ENCODE assay signal across 23 mouse cellular contexts in the genomic region with DNA sequence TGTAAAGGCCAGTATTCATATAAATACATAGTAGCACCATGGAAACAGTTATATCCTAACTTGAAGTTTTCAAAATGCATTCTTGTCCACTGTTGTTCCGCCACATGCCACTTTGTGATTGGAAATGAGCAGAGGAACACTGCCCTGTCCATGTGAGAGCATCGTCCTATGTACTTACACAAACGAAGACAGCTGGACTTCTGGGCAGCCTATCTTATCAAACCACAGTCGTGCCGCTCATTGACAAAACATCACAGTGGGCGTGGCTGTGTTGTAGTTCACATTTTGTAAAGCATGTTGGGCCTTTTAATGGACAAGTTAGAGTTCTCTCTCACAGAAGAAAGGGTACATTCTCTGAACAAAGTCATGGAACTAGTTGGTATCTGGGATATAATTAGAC. TPM values are rescaled to one million over a fixed set of nuclear protein-coding genes. Genes with fewer than 3 reads are reported as not detected.
DNase-seq lines count a peak whose midpoint lies in the region; ATAC-seq lines count a peak whose summit lies in the region.
"Had no signal": no experiment of that assay in that cellular context is flagged by ENCODE, and none has a peak within 500 bp of the region (broad histone marks: within the 10 kb centered on the region; RNA-seq: fewer than 3 reads in every experiment).

No protein-coding gene starts in this region.

- H3K4me3 ChIP-seq in heart, embryonic 10.5 days = no peak overlapping the region
- no peak overlapping the region for H3K4me3 ChIP-seq in liver, embryonic 13.5 days (replicated peaks)
- H3K4me3 ChIP-seq: embryonic facial prominence, embryonic 13.5 days; forebrain, embryonic 13.5 days; heart, embryonic 15.5 days had no signal

- no peak overlapping the region for H3K9ac ChIP-seq in liver, embryonic 13.5 days
- H3K9ac ChIP-seq: embryonic facial prominence, embryonic 13.5 days; forebrain, embryonic 13.5 days; forebrain, postnatal 0 days; heart, embryonic 15.5 days; hindbrain, embryonic 14.5 days had no signal

- no peaks in the 10 kb centered on the region for H3K9me3 ChIP-seq in heart, embryonic 10.5 days
- no peaks in the 10 kb centered on the region for H3K9me3 ChIP-seq in liver, embryonic 13.5 days (replicated peaks)
- H3K9me3 ChIP-seq: embryonic facial prominence, embryonic 13.5 days; forebrain, embryonic 13.5 days; heart, embryonic 15.5 days had no signal

- H3K27me3 ChIP-seq in heart, embryonic 10.5 days (ENCODE audit: insufficient read depth, poor library complexity, severe bottlenecking) = peaks cover 5% of the 10 kb centered on the region
- no peaks in the 10 kb centered on the region for H3K27me3 ChIP-seq in liver, embryonic 13.5 days
- H3K27me3 ChIP-seq: CH12.LX; embryonic facial prominence, embryonic 13.5 days; forebrain, embryonic 13.5 days; heart, embryonic 15.5 days had no signal

- H3K4me2 ChIP-seq in liver, embryonic 13.5 days = peak overlapping the region; percentile 9
- H3K4me2 ChIP-seq: embryonic facial prominence, embryonic 13.5 days; forebrain, embryonic 13.5 days; heart, embryonic 11.5 days; heart, embryonic 15.5 days; hindbrain, embryonic 14.5 days had no signal

- H3K4me1 ChIP-seq in heart, embryonic 10.5 days = peaks cover 10% of the 10 kb centered on the region
- peaks cover 47% of the 10 kb centered on the region for H3K4me1 ChIP-seq in liver, embryonic 13.5 days (replicated peaks)

- DNase-seq in heart, adult 11 months = peak; percentile 66
- no peak for DNase-seq in heart, embryonic 10.5 days (ENCODE audit: low spot score)
- DNase-seq in c-Kit-positive CD71-positive TER-119-positive erythroid progenitor cells, embryonic 14.5 days (ENCODE audit: low spot score) = peak; percentile 57
- peak; percentile 47 for DNase-seq in liver, embryonic 13.5 days
- DNase-seq in layer of hippocampus, postnatal 25 days (ENCODE audit: extremely low spot score in 1 of 2, low spot score in 1 of 2) = no peak
- DNase-seq in cerebellum, adult 11-12 months = no peak
- DNase-seq in layer of hippocampus, adult 11-12 months (ENCODE audit: low spot score) = no peak
- DNase-seq: adrenal gland, adult 2 months; adrenal gland, postnatal 25 days; cerebellum, adult 11 months; cerebellum, adult 9-10 months; cerebellum, postnatal 36 days; forebrain, postnatal 0 days; gastrocnemius, postnatal 25 days; heart, adult 18-20 months; heart, postnatal 14 days had no signal

- WGBS in heart, embryonic 10.5 days = 49% methylated on average over 6 of the region's 6 CpGs
- WGBS in liver, embryonic 13.5 days (ENCODE audit: insufficient replicate concordance) = 20% methylated on average over 6 of the region's 6 CpGs

- ATAC-seq in liver, embryonic 13.5 days (ENCODE audit: low read depth) = peak; percentile 68
- peak; percentile 74 for ATAC-seq in megakaryocyte-erythroid progenitor cell, adult 5-6 weeks (replicated peaks; ENCODE audit: low FRiP score, low TSS enrichment, poor library complexity, severe bottlenecking)
- ATAC-seq: forebrain, embryonic 13.5 days; forebrain, postnatal 0 days had no signal

- no peak overlapping the region for H3K27ac ChIP-seq in heart, embryonic 10.5 days
- H3K27ac ChIP-seq in liver, embryonic 13.5 days = peak overlapping the region; percentile 71
- H3K27ac ChIP-seq: embryonic facial prominence, embryonic 13.5 days; forebrain, embryonic 13.5 days; heart, embryonic 15.5 days; hindbrain, embryonic 14.5 days had no signal

- H3K36me3 ChIP-seq in heart, embryonic 10.5 days = no peaks in the 10 kb centered on the region
- H3K36me3 ChIP-seq in liver, embryonic 13.5 days = no peaks in the 10 kb centered on the region
- H3K36me3 ChIP-seq: embryonic facial prominence, embryonic 13.5 days; heart, embryonic 15.5 days had no signal

RNA-seq across cellular contexts. Expression of a gene that starts 18.9 kb away (rescaled TPM):
- polyA plus RNA-seq in heart, embryonic 10.5 days (2016; fragmentation: Nextera tagmentation; extraction: Ambion mirVana) = 7.8 and 8.1 TPM in 2 replicates
- 10.9 and 11.8 TPM in 2 replicates for polyA plus RNA-seq in liver, embryonic 13.5 days (2015; fragmentation: Nextera tagmentation; extraction: Ambion mirVana)
- total RNA-seq in megakaryocyte-erythroid progenitor cell, adult 5-6 weeks (2014; fragmentation: Nextera tagmentation) = 45.8 and 57.1 TPM in 2 replicates
- total RNA-seq in megakaryocyte-erythroid progenitor cell, adult 5-6 weeks (2017) = 82.8 and 85.8 TPM in 2 replicates
- total RNA-seq in layer of hippocampus, postnatal 25 days (2021) = 10 to 100 TPM; 26.1 to 27.5 TPM

Comparison
In these comparisons a context has a peak if more than half of its experiments do, and no peak if none do; other contexts are left out.
1. DNase-seq: peak in heart, adult 11 months (single experiment), c-Kit-positive CD71-positive TER-119-positive erythroid progenitor cells, embryonic 14.5 days (single experiment) and liver, embryonic 13.5 days (single experiment); none in heart, embryonic 10.5 days (single experiment), layer of hippocampus, postnatal 25 days (0 of 2), cerebellum, adult 11-12 months (single experiment) and layer of hippocampus, adult 11-12 months (single experiment).